Mouse (Mus musculus) heart, embryonic 12.5 days (tissue): Measurements from ENCODE around the gene Ndel1. TPM values are rescaled to one million over a fixed set of nuclear protein-coding genes. Genes with fewer than 3 reads are reported as not detected.

Source experiments
- ATAC-seq: fragments of 200-750 bp; cut with Nextera tagmentation; 2 replicates; pipeline ENCODE4 v1.8.0; 2017; ENCODE audit warnings: moderate TSS enrichment, moderate library complexity; ENCODE audit not compliant: insufficient number of reproducible peaks, low FRiP score
- H3K27ac ChIP-seq: fragments of 300-500 bp; sonication (generic); 2 replicates; pipeline ENCODE4 v1.5.1; 2016; ENCODE audit warnings: mild to moderate bottlenecking, moderate library complexity; ENCODE audit not compliant: poor library complexity, severe bottlenecking
- H3K27me3 ChIP-seq: fragments of 300-500 bp; sonication (generic); replicated peaks from 2 replicates; pipeline ENCODE4 v1.6.1; 2016; ENCODE audit warnings: mild to moderate bottlenecking, moderate library complexity
- H3K36me3 ChIP-seq: fragments of 300-500 bp; sonication (generic); 2 replicates; pipeline ENCODE4 v1.6.1; 2016; ENCODE audit warnings: mild to moderate bottlenecking, moderate library complexity
- H3K4me1 ChIP-seq: fragments of 300-500 bp; sonication (generic); replicated peaks from 2 replicates; pipeline ENCODE4 v1.6.1; 2016; ENCODE audit warnings: mild to moderate bottlenecking
- H3K4me2 ChIP-seq: fragments of 300-500 bp; sonication (generic); 2 replicates; pipeline ENCODE4 v1.6.1; 2016; ENCODE audit warnings: mild to moderate bottlenecking, moderate library complexity
- H3K4me3 ChIP-seq: fragments of 300-500 bp; sonication (generic); 2 replicates; pipeline ENCODE4 v1.5.1; 2016; ENCODE audit warnings: mild to moderate bottlenecking
- H3K9ac ChIP-seq: fragments of 300-500 bp; sonication (generic); 2 replicates; pipeline ENCODE4 v1.6.1; 2016; ENCODE audit warnings: mild to moderate bottlenecking, moderate library complexity
- H3K9me3 ChIP-seq: fragments of 300-500 bp; sonication (generic); replicated peaks from 2 replicates; pipeline ENCODE4 v1.6.1; 2016; ENCODE audit warnings: mild to moderate bottlenecking, moderate library complexity
- WGBS: fragments of 180-500 bp; shearing (Covaris S2); methylation state at CpG from one replicate; pipeline ENCODE4 v1.1.7; 2016; 5-methylcytosine and 5-hydroxymethylcytosine counted together
- polyA plus RNA-seq: library from polyadenylated mRNA; unstranded; fragments of >200 nt; fragmentation: Nextera tagmentation; extraction: Ambion mirVana; gene quantifications from 2 replicates; pipeline ENCODE4 v1.2.1, GENCODE M21; 2016

Gene Ndel1
- 62.7 and 67.0 TPM in 2 replicates for polyA plus RNA-seq

DNA sequence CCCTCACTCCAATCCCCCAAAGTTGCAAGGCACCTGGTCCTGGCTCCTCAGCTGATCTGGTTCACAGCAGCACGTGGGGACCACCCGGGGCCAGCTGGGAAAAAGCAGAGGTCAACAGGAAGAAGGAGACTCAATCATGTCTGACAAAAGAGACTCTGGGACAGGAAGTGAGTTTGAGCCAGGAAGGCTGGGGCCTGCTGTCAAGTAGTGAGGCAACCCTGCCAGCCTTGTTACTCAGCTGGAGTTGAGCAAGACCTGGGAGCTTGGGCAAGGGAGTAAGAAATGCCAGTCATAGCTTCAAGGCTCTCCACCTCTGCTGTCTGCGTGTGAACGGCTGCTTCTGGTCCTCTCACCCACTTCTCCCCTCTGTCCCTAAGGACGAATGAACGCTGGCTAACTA is at the start of gene Ndel1:
Gene Ndel1, minus strand, starts transcription at position 111 of the 400 bp plus-strand sequence.
- 49% methylated on average over 6 of the region's 6 CpGs for WGBS
- no peak within 1 kb of the TSS for H3K9ac ChIP-seq
- ATAC-seq, result no peak
- no peaks in the 10 kb centered on the region for H3K36me3 ChIP-seq
- H3K27me3 ChIP-seq, result no peaks in the 10 kb centered on the region
- no peak within 1 kb of the TSS for H3K27ac ChIP-seq
- no peak within 1 kb of the TSS for H3K4me3 ChIP-seq
- peaks cover 13% of the 10 kb centered on the region for H3K4me1 ChIP-seq
- no peak within 1 kb of the TSS for H3K4me2 ChIP-seq
- no peaks in the 10 kb centered on the region for H3K9me3 ChIP-seq

- no peak for ATAC-seq
- H3K4me2 ChIP-seq, result no peak overlapping the region
Observed at GRCm38 (mm10) chr11:68914566-68914965, 42.9 kb upstream of the Ndel1 start.

DNA sequence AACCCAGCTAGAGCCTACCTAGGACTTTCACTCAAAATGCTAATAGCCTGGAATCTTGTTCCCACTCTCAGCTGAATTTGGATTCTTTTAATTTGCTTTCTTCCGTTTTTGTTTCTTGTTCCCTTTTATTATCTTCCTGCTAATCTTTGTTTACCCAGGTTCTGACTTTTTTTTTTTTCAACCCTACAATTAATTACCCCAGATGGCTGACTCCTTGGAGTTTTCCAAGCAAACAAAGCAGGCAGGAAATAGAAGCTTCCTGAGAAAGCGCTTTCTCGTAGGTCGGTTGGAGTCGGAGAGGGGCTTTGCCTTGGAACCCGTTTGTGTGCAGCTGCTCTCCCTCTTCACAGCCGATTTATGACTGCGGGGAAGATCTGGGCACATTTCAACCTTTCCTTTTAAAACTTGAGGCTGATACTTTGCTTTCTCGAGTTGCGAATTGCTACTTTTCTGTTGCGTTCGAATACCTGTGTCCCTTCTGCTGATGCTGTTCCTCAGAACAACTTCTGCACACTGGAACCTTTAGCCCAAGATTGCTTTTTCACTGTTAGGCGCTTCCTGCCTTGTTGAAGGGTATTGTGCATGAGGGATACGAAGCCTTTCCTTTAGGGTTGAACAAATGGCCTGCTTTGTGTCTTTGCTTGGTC is 40.0 kb upstream of the Ndel1 start:
- peak overlapping the region; percentile 5; the same call in 1 of the 2 replicates for H3K4me2 ChIP-seq
- no peak for ATAC-seq
- H3K4me1 ChIP-seq, result peaks cover 10% of the 10 kb centered on the region
- WGBS, result 49% methylated on average over 14 of the region's 14 CpGs
- H3K4me3 ChIP-seq, result no peak overlapping the region
- peaks cover 8% of the 10 kb centered on the region for H3K36me3 ChIP-seq
- no peaks in the 10 kb centered on the region for H3K27me3 ChIP-seq
- peak overlapping the region; percentile 68 for H3K27ac ChIP-seq
- peaks cover 5% of the 10 kb centered on the region; the same call in 1 of the 2 replicates for H3K9me3 ChIP-seq
- H3K9ac ChIP-seq, result no peak overlapping the region

More at GRCm38 (mm10) chr11:68914566-68914965, 42.9 kb upstream of the Ndel1 start:
- WGBS, result 86% methylated on average over 4 of the region's 4 CpGs
- H3K36me3 ChIP-seq, result no peaks in the 10 kb centered on the region
- H3K4me3 ChIP-seq, result no peak overlapping the region
- no peak overlapping the region for H3K27ac ChIP-seq
- H3K9ac ChIP-seq, result no peak overlapping the region
- no peaks in the 10 kb centered on the region for H3K4me1 ChIP-seq
- H3K27me3 ChIP-seq, result no peaks in the 10 kb centered on the region
- peaks cover 5% of the 10 kb centered on the region; the same call in 1 of the 2 replicates for H3K9me3 ChIP-seq

GRCm38 (mm10) chr11:68908846-68909503 is 37.3 kb upstream of the Ndel1 start:
- Histone ChIP-seq H3K36me3 (peaks cover 34% of the 10 kb centered on the region), H3K4me1 (peaks cover 10% of the 10 kb centered on the region), H3K4me2 (no peak overlapping the region), H3K27ac (0 out of 2 replicates have a peak overlapping the region, but pooled peaks have one; percentile 6), H3K4me3 (no peak overlapping the region), H3K27me3 (no peaks in the 10 kb centered on the region), H3K9me3 (peaks cover 5% of the 10 kb centered on the region; the same call in 1 of the 2 replicates), H3K9ac (no peak overlapping the region)
- no peak for ATAC-seq
- 37% methylated on average over 7 of the region's 7 CpGs for WGBS

DNA sequence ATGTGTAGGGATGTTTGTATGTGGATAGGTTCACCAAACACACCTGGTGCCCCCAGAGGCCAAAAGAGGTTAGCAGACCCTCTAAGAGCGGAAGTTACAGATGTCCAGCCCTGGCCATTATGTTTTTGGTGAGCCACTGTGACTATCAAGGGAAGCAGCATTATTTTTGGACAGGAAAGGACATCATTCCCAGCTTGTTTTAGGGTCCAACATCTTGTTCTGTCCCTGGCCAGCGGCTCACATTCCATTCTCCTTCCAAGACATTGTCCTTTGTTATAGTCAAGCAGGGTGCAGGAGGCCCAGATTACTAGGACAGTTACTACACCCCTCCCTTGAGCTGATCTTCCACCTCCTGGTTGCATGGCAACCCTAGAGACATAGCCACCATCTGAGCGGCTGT is 35.6 kb upstream of the Ndel1 start:
- Histone ChIP-seq H3K36me3 (peaks cover 51% of the 10 kb centered on the region), H3K4me2 (no peak overlapping the region), H3K9me3 (no peaks in the 10 kb centered on the region), H3K27ac (no peak overlapping the region), H3K9ac (no peak overlapping the region), H3K4me1 (peaks cover 20% of the 10 kb centered on the region), H3K4me3 (no peak overlapping the region), H3K27me3 (no peaks in the 10 kb centered on the region)
- WGBS, result 81% methylated on average over 3 of the region's 3 CpGs
- no peak for ATAC-seq

DNA sequence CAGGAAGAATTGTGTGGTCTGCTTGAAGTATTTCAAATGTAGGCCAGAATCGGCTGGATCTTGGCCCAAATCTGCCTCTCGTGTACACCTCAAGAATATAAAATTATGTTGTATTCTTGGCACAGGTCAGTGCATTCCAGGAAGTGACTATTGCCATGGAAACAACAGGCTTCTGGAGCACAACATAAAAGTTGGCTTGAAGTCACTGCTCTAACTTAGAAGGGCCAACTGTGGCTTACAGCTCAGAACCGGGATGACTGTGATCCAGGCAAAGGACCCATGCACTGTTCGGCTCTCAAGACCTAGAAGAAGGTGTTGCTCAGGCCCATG is 34.8 kb upstream of the Ndel1 start:
- no peak overlapping the region for H3K27ac ChIP-seq
- no peaks in the 10 kb centered on the region for H3K9me3 ChIP-seq
- H3K4me3 ChIP-seq, result no peak overlapping the region
- H3K4me1 ChIP-seq, result peaks cover 20% of the 10 kb centered on the region
- no peak overlapping the region for H3K4me2 ChIP-seq
- peaks cover 51% of the 10 kb centered on the region for H3K36me3 ChIP-seq
- 75% methylated on average over 4 of the region's 4 CpGs for WGBS
- no peaks in the 10 kb centered on the region for H3K27me3 ChIP-seq
- no peak overlapping the region for H3K9ac ChIP-seq
- no peak for ATAC-seq

DNA sequence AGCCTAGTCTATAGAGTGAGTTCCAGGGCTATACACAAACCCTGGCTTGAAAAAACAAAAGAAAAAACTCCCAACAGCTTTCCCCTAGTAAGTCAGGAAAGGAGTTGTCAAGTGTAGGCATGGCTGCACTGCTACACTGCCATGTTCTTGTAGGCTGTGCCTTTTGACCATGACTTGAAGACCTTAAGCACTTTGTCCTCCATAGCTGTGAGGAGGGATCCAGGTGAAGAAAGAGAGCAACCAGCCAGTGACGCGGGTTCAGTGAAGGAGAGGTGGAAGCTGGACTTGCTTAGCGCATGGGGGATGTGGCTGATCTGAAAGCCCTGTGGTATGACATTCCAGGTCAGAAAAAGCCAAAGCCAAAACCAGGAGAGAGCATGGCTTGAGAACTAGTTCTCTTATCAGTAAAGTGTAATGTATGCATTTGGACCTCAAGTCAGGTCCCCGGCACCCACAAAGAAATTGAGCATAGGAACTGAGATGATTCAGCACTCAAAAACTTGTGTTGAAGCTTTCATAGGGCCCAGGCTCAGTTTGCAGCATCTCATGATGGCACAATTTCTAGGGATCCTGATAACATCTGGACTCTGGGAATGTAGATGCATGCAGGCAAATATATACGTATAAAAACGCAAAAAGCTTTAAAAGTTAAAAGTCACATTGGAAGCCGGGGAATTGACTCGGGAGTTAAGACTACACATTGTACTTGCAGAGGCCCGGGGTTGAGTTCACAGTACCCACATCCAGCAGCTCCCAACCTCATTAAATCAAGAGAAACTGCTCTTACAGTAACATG is 34.2 kb upstream of the Ndel1 start:
- no peak overlapping the region for H3K4me2 ChIP-seq
- no peak overlapping the region for H3K4me3 ChIP-seq
- peaks cover 51% of the 10 kb centered on the region for H3K36me3 ChIP-seq
- H3K9ac ChIP-seq, result no peak overlapping the region
- WGBS, result 87% methylated on average over 9 of the region's 9 CpGs
- peaks cover 23% of the 10 kb centered on the region for H3K4me1 ChIP-seq
- no peak overlapping the region for H3K27ac ChIP-seq
- ATAC-seq, result no peak
- H3K27me3 ChIP-seq, result no peaks in the 10 kb centered on the region
- no peaks in the 10 kb centered on the region for H3K9me3 ChIP-seq

DNA sequence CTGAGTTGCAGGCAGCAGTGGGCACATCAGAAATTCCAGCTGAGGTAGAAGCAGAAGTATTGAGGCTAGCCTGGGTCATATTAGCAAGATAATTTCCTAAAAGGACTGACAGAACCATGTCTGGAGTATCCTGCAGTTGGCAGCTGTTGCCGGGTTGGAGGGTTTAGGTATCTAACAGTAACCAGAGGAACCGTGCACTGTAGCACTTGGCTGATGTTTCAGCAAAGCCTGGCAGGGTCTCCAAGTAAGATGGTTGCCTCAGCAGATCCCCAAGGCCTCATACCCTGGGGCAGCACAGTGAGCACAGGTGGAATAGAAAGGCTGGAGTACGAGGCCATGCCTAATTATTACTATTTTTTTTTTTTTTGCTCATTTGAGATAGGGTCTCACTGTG is 33.5 kb upstream of the Ndel1 start:
- Histone ChIP-seq H3K27me3 (no peaks in the 10 kb centered on the region), H3K36me3 (peaks cover 51% of the 10 kb centered on the region), H3K27ac (no peak overlapping the region), H3K4me3 (no peak overlapping the region), H3K9ac (no peak overlapping the region), H3K4me2 (no peak overlapping the region), H3K4me1 (peaks cover 24% of the 10 kb centered on the region), H3K9me3 (no peaks in the 10 kb centered on the region)
- 86% methylated on average over 3 of the region's 3 CpGs for WGBS
- ATAC-seq, result no peak

- H3K9me3 ChIP-seq, result no peaks in the 10 kb centered on the region
- H3K27me3 ChIP-seq, result no peaks in the 10 kb centered on the region
- H3K36me3 ChIP-seq, result peaks cover 51% of the 10 kb centered on the region
- H3K27ac ChIP-seq, result no peak overlapping the region
- peaks cover 24% of the 10 kb centered on the region for H3K4me1 ChIP-seq
- no peak overlapping the region for H3K4me2 ChIP-seq
- no peak overlapping the region for H3K9ac ChIP-seq
- no peak for ATAC-seq
- 88% methylated on average over 8 of the region's 8 CpGs for WGBS
- no peak overlapping the region for H3K4me3 ChIP-seq
Observed at GRCm38 (mm10) chr11:68904375-68905137, 32.9 kb upstream of the Ndel1 start.

DNA sequence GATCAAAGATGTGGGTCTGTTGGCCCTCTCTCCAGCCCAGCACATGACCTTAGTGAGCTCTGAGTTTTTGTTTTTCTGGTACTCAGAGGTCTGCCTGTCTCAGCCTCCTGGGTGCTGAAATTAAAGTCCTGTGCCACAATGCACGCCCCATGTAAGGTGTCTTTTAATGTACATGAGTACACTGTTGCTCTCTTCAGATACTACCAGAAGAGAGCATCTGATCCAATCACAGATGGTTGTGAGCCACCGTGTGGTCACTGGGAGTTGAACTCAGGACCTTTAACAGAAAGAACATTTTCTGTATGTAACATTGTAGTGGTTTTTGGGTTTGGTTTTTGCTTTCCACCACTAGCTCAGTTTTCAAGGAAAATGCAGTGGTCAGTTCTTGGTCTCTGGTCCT is 32.1 kb upstream of the Ndel1 start:
- no peak overlapping the region for H3K27ac ChIP-seq
- no peak for ATAC-seq
- H3K4me2 ChIP-seq, result no peak overlapping the region
- H3K36me3 ChIP-seq, result peaks cover 51% of the 10 kb centered on the region
- WGBS, result 85% methylated on average over 2 of the region's 2 CpGs
- no peaks in the 10 kb centered on the region for H3K27me3 ChIP-seq
- no peaks in the 10 kb centered on the region for H3K9me3 ChIP-seq
- no peak overlapping the region for H3K9ac ChIP-seq
- peaks cover 18% of the 10 kb centered on the region for H3K4me1 ChIP-seq
- H3K4me3 ChIP-seq, result no peak overlapping the region
